Mouse (Mus musculus): ENCODE measurements at regions not wholly inside any gene's neighbourhood (a gene's known extent, or its start where the extent isn't known, plus 50 kb on each side); places are given as distances from the start of the nearest gene placed in this dataset.
"Not testable (repeated sequence)": the region's sequence is repeated elsewhere in the genome, so short reads cannot be mapped to it uniquely, and the experiment has no call there.

DNA sequence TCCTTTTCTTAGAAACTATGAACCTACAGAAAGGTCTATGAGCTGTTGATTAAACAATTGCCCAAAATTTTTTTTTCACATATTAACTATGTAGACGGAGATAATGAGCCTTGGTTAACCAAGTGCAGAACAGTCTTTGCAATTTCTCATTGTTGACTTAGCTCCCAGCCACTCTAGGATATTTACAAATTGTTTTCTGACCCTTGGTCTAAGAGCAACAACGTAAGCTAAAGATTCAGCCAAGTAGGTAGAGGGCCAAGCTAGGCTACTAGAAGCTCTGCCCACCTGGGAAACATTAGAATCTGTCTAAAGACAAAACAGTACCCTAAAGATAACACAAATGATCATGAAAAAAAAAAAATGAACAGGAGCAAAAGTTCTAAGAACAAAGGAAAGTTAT is 67.5 kb upstream of the Map9 start:
- no peak for DNase-seq

DNA sequence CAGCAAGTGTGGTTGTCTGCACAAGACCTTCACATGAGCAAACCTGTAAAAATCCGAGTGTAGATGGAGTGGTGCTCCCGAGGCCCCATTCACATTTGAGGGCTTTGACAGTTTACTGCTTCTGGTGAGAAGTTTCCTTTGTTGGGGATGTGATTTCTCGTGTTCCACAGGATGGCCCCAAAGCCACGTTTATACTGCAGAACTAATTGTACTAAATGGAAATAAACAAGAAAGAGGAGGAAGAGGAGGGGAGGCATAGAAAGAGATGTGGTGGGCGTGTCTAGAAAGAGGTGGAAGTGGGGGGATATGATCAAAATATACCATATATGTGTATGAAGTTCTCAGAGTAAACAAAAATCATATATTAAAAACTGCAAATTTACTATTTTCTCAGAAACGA is 68.8 kb upstream of the Map9 start:
- no peak for DNase-seq

DNA sequence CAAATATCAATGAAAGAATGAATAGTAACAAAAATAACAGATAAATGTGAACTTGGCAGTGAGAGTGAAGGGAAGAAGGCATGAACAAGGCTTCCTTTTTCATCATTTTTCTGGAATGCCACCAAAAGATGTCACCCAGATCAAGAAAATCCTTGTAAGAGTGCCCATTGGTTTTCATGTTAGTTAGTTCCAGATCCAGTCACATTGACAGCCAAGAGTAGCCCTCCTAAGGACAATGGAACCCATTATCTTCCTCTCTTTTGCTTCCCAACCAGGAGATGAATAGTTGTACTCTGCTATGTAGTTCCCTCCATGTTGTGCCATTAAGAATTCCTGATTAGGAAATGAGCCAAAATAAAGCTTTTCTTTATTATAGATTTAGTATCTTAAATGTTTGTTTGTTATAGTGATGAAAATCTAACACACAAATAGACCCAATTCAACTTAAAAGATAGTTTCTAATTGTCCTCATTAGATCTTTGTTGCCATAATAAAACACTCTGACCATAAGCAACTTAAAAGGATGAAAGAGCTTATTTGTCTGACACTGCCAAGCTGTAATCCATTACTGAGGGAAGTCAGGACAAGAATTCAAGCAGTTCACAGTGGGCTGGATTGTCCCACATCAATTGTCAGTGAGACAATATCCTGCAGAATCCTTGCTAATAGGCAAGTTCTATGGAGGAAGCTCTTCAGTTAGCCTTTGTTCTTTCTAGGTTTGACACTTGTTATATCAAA is 80.7 kb upstream of the Map9 start:
- DNase-seq: no peak

DNA sequence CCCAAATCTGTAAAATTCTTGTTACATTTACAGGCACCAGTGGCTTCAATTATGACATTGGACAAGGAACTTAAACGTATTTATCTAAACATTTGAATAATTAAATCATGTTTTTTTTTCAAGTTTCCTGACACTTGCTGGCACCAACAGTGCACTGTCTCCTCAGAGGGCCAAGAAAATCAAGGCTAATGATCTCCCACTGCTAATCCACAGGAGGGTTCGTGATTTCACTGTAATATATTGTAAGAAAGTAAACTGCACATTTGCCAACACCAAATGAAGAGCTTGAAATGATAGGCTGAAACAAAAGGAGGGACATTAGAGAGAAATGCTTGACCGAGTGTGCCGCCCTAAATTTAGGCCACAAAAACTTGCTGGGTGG is 82.0 kb upstream of the Map9 start:
- DNase-seq: no peak

DNA sequence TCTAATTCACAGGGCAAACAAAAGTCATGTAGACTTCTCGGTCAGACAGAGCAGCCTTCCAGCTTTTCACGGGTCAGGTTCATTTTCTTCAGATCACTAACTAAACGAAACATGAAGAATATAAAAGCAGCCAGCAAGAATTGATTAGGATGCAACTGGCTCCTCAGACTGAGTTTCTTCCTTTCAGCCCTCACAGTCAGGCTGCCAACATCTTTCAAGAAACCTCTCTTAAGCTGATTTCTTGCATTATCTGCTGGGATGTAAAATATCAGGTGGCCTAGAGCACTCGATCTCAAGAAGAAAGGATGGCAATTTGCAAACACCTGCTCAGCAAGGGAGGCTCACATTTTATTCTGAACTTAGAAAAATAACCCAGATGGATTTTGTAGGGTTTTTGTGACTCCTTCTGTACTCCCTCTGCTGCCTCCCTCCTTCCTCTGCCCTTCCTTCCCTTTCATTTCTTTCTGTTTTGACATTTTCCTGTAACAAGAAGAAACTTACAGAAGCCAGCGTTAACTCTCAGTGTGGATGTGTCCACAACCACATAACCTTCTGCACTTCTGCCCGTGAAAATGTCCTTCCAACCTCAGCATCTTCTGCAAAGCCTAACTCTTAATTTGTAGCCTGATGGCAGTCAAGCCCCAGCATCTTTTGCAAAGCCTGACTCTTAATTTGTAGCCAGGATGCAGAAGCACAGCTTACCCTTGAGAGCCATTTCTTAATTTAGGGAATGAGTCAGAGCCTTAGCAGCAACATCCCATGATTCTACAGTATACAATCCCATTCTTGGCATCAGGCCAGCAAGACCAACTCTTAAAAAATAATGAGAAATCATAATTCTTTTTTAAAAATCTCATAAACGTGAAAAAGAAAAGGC is 82.7 kb upstream of the Map9 start:
- peak; percentile 70 for DNase-seq

DNA sequence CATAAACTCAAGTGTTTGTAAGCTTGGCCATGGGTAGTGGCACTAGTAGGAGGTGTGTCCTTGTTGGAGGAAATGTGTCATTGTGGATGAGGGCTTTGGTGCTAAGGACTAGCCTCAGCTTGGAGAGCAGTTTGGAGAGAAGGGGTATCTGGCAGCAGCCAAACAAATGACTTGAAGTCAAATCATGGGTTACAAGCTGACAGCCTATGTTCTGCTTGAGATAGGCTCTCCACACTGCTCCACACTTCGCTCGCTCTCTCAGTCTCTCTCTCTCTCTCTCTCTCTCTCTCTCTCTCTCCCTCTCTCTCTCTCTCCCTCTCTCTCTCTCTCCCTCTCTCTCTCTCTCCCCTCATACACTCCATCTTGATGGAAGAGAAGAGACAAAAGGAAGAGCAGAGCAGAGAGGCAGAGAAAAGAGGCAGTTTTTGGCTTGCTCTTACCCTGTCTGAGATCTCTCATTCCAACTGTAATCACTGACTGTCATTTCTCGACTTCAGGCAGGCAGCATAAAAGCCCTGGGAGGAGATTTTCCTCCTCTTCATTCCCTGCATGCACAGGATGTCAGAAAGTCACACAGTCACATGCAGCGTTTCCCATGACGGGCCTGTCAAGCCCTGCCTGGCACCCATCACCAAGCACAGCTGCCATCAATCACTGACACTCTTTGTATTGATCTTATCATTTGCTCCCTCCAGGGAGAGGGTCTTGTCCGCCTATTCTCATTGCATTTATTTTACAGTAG is 83.5 kb upstream of the Map9 start:
- peak; percentile 64 for DNase-seq

DNA sequence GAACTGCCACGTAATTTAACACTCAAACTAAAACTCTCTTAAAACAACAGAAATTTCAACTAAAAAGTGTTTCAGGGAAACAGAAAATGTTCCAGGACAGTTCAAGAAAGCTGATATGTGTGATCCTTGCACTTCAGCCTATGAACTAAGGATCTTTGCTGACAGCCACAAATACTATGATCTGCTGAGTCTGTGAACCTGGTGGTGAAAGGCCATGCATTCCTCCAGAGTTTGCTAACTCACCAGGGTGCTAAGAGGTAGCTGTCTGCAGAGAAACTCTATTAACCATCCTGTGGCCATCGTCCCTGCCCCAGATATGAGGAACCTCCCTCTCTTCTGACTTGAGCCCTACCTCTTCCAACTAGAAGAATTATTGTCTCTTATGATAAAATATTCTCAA is 84.3 kb upstream of the Map9 start:
- DNase-seq: not testable (repeated sequence)

DNA sequence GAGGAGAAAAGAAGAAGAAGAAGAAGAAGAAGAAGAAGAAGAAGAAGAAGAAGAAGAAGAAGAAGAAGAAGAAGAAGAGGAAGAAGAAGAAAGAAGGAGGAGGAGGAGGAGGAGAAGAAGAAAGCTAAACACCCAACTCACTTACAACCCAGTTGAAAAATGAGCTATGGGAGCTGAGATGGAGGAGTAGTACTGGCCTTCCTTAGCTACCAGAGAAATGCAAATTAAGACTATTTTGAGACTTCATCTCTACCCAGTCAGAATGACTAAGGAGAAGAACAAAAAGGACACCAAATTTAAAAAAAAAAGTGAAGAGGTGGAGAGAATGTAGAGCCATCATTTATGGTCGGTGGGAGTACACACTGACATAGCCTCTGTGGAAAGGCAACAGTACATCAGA is 85.9 kb upstream of the Map9 start:
- no peak for DNase-seq

DNA sequence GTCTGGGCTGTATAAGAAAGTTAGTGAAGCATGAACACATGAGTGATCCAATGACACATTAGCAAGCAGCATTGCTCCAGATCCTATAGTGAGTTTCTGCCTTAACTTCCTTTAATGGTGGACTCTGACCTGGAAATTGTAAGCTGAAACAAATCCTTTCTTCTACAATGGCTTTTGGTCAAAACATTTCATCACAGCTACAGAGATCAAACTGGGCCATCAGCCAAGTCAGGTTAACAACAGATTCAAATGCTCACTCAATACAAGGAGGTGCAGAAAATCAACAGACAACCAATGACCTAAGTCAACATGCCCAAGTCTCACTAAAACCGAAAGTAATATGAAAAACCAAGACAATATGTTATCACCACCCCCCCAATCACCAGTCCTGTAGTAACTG is 91.9 kb upstream of the Map9 start:
- DNase-seq: no peak

DNA sequence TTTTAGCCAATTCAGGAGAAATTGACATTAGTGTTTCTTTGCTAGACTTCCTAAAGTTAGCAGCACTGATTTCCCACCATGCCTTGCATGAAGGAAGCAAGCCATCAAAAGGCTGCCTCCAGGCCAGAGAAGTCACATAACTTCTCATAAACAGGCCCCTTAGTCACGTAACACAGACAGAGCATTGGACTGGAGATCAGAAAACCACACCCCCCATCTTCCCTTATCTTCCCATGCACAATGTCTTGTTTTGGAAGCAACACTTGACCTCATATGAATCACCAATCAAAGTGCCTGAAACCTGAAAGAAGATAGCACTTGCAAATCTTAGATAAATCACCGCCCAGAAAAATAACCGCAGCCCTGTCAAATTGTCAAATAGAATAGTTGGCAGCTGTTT is 95.9 kb upstream of the Map9 start:
- no peak for DNase-seq

DNA sequence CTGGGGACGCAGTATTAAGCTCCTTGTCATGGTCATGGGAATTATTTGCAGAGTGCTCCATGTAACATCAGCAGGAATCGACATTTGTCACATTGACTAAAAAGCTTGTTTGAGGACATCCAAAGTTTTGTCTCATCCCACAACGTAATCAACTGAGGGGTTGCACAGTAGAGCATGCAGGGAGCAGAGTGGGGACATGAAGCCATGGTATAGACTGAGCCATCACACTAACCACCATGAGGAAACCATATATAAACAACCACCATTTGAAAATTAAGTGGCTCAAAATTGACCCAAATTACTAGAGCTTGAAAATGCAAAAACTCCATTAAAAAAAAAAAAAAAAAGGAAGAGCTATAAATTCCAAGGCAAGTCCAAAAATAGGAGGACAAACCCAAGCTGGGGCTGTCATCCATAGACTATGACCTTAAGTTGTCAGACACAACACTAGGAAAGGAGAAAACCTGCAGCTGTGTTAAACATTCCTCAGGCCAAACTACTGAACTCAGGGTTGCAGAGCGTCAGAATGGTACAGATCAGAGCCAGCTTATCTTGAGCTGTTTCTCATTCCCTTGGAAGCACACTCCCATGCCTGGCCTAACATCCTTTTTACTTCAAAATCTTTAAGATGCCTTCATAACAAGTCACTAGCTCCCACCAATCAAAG is 97.7 kb upstream of the Map9 start:
- DNase-seq: no peak

DNA sequence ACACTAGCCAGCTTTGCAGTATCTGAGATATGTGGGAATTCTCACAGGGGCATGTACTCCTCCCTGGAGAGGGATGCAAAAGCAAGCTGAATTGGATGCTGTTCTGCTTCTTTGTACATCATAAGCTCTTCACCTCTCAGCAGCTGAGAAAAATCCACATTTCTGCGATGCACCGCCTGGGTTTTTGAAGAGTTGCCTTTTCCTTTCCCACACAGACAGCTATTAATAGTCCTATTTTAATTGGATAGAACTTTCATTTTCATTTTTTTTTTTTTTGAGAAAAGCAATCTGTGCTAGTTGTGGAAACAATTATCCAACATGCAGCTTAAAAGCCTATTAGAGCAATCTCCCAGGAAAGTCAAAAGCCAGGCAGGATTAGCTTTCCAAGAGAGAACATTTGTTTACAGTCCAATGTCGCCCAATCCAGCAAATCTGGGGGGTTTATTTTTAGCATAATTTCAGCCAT is 105.2 kb upstream of the Gucy1a1 start:
- DNase-seq: peak; percentile 37

DNA sequence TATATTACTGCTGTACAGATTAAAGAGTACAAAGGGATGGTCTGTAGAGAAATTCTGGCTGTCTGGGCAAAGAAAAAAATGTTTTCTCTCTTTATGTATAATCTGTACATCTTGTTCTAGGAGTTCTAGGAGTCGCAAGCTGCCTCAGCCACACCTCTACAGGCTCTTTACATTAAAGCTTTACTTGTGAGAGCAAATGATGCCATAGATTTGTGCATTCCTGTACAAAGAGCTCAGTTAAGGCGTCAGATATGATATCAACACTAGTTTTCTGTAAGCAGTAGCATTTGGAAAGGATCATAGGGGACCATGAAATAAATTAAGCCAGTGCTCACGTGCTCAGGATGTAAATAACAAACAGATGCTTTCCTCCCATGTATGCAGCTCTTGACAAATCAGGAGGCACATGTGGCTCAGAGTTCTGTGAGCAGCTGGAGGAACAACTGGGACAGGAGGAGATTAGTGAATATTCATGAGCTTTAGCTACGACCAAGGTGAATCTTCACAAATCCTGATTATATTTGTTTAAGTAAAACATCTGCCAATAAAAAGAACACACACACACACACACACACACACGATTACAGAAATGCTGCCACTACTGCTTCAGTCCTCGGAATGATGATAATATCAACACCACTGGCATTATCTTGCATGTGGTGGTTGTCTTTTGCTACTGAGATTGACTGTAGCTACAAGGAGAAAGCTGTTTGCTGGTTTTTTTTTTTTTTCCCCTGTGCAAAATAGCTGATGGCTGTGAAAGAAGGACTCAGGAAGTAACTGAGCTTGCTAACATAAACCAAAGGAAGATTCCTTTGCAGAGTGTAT is 104.6 kb upstream of the Gucy1a1 start:
- DNase-seq: no peak

DNA sequence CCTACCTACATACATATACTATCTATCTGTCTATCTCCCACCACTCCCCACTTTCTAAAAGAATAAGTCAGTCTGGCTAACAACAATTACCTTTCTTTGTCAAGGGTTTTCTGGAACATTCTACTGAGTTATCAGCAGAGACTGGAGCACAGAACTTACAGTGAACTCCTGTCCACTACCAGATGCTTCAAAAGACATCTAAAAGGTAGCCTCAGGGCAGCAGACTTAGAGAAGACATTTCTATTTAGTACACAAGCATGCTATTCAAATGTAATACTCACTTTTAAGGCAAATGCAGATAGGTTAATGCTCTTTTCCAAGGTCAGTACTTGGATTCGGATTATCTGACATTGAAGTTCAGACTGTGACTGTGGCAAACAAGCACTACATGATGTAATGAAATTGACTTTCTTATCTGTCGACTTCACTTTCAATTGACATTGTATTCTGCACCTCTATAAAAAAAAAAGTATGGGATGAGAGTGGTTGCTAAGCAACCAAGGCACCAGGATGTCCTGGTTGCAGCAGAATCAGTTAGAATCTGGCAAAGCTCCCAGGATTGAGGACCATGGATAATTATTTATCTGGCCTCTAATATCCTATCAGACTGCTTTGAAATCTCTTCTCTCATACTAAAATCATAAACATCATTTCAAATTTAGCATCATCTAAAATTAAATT is 90.9 kb upstream of the Gucy1a1 start:
- no peak for DNase-seq

DNA sequence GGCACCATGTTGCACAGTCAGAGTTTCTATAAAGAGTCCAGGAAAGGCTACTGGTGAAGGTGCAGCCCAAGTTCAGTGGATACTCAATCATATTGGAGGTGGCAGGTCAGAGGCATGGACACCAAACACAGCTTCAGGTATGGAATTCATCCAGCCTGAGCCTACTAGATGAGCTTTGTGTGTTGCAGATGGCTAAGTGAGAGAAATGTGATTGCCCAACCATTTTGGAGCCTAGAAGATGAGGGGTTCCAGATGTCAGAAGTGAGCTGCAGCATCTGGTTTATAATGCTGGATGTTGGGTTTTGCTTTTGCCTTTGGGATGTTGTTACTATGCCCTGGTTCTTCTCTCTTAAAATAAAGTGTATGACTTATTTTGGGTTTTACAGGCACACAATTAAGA is 88.7 kb upstream of the Gucy1a1 start:
- DNase-seq: peak; percentile 30

DNA sequence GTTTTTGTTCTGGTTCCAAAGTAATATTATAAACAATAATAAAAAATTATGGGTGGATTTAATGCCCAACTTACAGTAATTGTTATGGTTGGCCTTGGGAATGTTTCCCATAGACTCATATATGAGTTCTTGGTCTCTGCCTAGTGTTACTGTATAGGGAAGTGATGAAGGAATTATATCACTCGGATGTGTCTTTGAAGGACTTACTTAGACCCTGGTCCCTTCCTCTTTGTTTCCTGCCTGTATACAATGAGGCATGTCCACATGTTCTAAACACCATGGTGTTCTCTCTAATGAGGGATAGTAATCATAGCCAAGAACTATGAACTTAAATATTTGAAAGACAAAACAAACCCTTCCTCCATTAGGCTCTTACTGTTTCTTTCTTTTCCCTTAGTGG is 77.8 kb upstream of the Gucy1a1 start:
- no peak for DNase-seq

DNA sequence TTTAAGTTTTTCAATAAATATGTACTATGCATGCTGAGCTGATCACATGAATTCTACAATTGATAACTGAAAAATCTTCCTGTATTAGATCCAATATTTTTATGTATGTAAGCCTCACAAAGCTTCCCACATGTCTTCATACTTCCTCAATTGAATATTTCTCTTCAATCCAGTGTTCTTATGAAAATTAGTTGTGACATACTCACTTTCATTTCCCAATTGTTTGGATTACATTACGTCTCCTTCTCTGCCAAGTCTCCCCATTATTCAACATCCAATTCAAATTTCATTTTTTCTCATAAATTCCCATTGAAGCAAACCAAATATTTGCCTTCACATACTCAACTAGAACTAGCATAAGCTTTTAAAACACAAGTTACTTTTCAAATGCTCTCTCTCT is 76.3 kb upstream of the Gucy1a1 start:
- DNase-seq: no peak

DNA sequence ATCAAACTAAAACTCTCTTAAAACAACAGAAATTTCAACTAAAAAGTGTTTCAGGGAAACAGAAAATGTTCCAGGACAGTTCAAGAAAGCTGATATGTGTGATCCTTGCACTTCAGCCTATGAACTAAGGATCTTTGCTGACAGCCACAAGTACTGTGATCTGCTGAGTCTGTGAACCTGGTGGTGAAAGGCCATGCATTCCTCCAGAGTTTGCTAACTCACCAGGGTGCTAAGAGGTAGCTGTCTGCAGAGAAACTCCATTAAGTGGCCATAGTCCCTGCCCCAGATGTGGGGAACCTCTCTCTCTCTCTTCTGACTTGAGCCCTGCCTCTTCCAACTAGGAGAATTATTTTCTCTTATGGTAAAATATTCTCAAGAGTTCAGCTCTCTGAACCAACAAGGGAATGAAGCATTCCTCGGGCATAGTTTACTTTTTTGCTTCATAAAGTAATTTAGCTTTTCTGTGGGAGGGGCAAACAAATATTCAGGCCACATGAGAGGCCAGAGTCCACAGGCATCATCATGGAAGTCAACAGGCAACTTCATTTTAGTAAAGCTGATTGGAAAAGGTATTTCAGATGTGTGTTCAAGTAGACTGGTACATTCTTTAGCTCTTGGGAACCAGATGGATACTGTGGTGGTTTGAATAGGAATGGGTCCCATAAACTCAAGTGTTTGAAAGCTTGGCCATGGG is 73.8 kb upstream of the Gucy1a1 start:
- not testable (repeated sequence) for DNase-seq

DNA sequence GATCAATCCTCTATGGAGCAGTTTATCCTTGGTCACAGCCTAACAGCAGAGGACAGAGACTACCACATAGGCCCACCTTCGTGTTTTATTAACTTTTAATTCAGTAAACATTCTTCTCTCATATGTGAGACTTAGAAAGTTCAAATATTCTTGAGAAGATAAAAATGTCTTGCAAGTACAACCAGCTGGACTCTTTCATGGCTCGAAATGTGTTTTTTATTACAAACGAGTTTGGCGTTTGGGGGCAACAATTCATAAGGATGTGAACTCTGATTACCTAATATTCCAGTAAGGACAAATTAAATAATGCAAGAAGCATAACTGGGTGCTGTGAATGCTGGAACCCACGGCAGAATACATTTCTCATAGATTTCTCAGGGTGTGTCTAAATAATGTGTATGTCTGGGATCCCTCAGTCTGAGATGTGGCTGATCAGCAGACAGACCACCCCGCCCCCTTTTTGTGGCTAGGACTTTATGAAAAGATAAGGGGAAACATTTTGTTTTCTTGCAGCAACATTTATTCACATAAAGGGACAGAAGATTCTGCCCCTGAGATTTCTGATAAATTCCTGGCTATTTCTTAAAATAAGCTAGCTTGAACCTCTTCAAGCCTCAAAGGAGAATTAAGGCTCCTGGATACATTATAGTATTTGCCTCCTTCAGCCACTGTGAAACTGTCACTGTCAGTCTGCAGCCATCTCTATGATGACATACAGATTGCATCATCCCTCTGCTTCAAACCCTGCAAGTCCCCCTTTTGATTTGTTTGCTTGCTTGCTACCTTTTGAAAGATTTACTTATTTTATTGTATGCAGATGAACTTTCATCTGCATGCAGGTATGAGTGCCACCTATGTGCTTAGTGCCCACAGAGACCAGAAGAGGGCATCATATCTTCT is 69.2 kb upstream of the Gucy1a1 start:
- DNase-seq: no peak

DNA sequence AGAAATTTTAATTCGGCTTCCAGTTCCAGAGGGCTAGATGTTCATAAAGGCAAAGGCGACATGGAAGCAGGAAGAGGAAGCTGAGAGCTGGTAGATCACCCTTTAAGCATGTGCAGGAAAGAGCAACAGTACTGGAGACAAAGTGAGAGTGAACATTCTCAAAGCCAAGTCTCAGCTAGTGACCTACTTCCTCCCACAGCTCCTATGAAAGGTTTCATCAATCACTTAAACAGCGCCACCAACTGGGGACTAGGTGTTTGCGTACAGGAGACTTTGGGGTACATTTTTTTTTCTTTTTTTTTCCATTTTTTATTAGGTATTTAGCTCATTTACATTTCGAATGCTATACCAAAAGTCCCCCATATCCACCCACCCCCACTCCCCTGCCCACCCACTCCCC is 61.7 kb upstream of the Gucy1a1 start:
- DNase-seq: no peak
